Mouse (Mus musculus) kidney, adult 2 months (tissue): ENCODE measurements around the gene Pld1.

ENCODE experiments used
- CTCF ChIP-seq: fragments of 200-500 bp; conservative IDR thresholded peaks from 2 replicates; pipeline ENCODE4 v1.5.1; 2011; ENCODE audit warnings: low read depth, mild to moderate bottlenecking, control low read depth, low read length, moderate library complexity, mixed read lengths; ENCODE audit not compliant: insufficient read depth, insufficient read length
- POLR2A ChIP-seq: fragments of 200-500 bp; IDR thresholded peaks from one replicate; pipeline ENCODE4 v1.6.1; 2011; ENCODE audit warnings: low read depth, low read length, control low read depth

DNA sequence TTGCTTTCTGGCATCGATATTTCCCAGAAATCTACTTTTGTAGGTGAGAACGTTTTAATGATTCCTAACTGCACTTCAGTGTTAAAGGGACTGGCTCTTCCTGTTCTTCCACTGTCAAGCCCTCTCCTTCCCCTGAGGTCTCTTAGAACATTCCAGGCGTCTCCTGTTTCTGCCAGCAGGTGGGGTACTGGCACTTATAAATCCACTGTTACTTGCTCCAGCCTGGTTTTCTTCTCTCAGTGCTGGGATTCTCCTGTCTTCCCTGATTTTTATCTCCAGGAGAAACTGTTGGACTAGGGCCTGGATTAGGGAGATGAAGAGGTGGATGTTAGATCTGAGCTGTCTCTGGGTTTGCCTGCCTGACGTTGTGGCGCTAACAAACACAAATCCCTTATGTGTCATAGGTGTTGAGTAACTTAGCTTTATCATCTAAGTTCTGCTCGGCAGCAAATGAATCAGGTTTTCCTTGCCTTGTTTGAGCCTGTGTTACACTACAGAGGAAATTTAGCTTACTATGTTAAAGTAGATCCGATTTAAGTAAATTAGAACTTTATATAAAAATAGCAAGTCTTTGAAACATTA, 44.0 kb downstream of the Pld1 start:
- TF ChIP-seq CTCF (peak; percentile 73), POLR2A (no peak)
